Mouse (Mus musculus): Measurements from ENCODE around the gene Tuba1b. TPM values are rescaled to one million over a fixed set of nuclear protein-coding genes. Genes with fewer than 3 reads are reported as not detected.
A peak's percentile ranks its signal among the peaks of the same experiment; 100 is the strongest.
"Not testable (repeated sequence)": the region's sequence is repeated elsewhere in the genome, so short reads cannot be mapped to it uniquely, and the experiment has no call there.

The Tuba1b gene
- polyA plus RNA-seq, 1 experiment, result 981 TPM

DNA sequence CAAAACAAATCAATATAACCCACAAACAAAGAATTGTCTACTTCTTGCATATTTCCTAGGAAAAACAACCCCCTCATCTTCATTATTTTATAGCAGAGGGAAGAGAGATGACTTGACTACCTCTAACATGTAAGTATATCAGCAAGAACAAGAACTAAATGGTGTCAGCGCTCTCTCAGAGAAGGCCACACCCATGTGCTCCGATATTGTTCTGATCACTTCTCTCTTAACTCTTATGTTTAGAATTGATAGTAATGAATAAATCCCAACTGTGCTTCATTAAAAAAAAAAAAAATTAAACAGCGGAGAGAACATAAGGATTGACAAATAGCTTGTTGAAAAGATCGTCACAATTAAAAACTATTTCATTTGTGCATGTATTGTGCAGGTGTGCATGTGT is 21.0 kb upstream of the Tuba1b start:
- 74% methylated on average over 4 of the region's 4 CpGs for WGBS
- no peak for DNase-seq (ENCODE audit: low read depth, low spot score)

- DNase-seq (ENCODE audit: low read depth, low spot score), result no peak
Observed at GRCm38 (mm10) chr15:98954425-98955253, 20.3 kb upstream of the Tuba1b start.

DNA sequence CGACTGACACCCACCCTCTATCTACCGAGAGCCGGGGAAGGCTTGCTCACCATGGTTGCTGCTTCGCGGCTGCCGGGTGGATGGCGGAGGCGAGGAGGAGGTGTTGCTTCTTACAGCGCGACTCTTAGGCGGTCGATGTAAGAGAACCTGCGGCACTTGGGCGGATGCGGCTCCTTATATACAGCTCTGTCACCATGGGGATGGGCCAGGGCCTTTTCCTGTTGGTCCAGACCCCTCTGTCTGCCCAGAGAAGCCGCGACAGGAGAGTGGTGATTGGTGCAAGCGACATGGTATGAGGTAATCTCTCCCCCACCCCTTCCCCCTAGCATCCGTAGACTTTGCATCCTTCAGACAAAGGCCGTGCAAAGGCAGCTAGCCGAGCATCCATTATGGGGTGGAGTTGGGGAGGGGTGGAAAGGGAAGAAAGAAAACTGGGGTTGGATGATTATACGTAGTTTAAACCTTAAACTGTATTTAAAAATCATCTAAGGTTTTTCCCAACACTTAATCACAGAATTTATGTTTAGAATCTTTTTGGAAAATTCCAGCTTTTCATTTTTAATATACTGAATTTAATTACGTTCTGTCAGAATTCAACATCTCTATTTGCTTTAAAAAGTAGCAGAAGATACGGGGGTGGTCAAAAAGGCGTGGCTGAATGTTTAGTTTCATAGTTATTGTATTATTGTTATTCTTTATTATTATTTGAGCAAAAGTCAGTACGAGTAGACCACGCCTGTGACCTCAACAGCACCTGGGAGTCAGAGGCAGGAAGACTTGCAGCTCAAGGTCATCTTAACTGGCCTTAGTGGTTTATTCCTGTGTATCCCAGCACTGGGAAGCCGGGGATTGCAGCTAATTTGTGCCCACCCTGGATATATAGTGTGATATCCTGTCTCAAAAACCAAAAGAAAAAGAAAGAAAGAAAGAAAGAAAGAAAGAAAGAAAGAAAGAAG is 19.3 kb upstream of the Tuba1b start, which contains the start of the genes Gm49450 and Tuba1a:
Gm49450 (minus strand) TSS at position 151 of the 956 bp plus-strand sequence.
Tuba1a (minus strand) TSS at position 303 of the 956 bp plus-strand sequence.
- WGBS, result 6% methylated on average over 28 of the region's 28 CpGs

More at GRCm38 (mm10) chr15:98954425-98955253, 20.3 kb upstream of the Tuba1b start:
- WGBS, result 50% methylated on average over 14 of the region's 14 CpGs

GRCm38 (mm10) chr15:98952751-98953400 is 18.5 kb upstream of the Tuba1b start:
- WGBS, result 1% methylated on average over 41 of the region's 41 CpGs
- DNase-seq (ENCODE audit: low read depth, low spot score), result no peak

More for the DNA sequence above, 19.3 kb upstream of the Tuba1b start, which contains the start of the genes Gm49450 and Tuba1a:
- DNase-seq (ENCODE audit: low read depth, low spot score), result no peak

DNA sequence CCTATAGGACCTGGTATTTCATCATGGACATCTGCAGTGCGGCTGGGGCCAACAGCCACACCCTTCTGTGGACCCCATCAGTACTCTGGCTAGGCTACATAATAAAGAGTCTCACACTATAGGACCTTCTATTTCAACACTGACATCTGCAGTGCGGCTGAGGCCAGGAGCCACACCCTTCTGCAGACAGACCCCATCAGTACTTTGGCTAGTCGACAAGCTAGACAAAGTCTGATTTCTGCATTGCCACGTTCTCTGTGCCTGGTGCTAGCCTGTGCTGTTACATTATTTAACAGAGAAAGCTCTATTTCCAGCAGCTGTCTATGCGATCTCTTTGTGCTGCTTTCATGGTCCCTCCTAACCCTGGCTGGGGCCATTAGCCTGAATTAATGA is 17.7 kb upstream of the Tuba1b start:
- no peak for DNase-seq (ENCODE audit: low read depth, low spot score)
- WGBS, result 28% methylated on average over 5 of the region's 5 CpGs

DNA sequence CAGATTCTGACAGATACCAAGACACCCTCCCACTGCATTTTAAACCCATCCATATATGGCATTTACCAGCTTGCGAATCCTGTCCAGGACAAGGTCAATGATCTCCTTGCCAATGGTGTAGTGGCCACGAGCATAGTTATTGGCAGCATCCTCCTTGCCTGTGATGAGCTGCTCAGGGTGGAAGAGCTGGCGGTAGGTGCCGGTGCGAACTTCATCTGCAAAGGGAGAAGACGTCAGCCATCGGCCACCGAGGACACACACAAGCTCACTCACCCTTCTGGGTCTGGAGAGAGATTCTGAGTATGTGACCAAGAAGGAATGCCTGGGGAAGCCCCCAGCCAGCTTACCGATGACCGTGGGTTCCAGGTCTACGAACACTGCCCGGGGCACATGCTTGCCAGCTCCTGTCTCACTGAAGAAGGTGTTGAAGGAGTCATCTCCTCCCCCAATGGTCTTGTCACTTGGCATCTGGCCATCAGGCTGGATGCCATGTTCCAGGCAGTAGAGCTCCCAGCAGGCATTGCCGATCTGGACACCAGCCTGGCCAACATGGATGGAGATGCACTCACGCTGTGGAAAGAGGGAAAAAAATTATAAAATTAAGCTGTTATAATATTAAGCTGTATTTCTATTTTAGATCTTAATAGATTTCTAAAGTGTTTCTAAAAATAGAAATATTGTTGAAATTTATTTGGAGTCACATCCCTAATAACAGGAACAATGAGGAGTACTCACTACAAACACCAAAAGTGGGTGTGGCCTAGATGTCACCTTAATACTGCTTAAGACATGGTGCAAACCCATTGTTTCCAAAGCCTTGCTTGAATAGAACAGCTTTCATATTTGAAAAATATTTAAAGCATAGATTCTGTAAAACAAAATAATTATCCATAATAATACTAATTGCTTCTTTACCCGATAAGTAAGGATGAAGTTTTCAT is 17.0 kb upstream of the Tuba1b start:
- 77% methylated on average over 11 of the region's 15 CpGs for WGBS
- not testable (repeated sequence) for DNase-seq (ENCODE audit: low read depth, low spot score)

DNA sequence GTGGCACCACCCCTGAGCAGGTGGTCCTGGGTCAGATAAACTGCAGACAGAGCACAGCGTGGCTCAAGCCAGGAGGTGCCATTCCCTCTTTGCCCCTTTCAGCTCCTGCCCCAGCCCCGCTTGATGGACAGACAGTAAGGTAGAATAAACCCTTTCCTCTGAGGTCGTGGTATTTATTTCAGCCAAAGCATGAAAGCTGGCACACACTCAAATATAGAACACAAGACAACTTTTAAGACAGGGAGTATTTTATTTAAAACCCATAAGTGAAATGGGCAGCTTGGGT is 15.2 kb upstream of the Tuba1b start:
- no peak for DNase-seq (ENCODE audit: low read depth, low spot score)
- 63% methylated on average over 3 of the region's 3 CpGs for WGBS

DNA sequence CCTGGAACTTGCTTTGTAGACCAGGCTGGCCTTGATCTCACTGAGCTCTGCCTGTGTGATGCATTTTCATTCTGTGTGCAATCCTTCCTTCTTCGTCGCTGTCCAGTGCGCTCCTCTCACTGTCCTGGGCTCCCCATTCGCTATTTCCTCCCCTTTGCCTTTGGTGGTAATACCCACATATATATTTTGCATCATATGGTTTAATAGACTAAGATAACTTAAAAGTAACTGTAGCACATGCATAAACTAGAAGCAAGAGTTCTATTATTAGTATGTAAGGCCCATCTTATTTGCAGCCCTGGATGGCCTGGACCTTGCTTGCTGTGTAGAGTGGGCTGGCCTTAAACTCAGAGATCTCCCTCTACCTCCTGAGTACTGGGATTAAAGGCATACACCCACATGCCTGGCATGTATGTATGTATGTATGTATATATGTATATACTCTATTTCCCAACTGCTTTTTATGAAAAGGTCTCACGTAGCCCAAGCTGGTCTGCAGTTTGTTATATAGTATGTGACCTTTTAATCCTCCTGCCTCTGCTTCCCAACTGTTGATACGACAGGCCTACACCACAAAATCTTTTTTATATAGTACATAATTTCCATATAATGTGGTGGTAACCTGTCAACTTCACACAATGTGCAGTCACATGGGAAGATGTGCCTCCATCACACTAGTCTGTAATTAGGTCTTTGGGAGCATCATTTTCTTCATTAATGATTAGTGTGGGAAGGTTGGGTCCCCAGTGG is 14.7 kb upstream of the Tuba1b start:
- DNase-seq (ENCODE audit: low read depth, low spot score), result no peak
- WGBS, result 81% methylated on average over 6 of the region's 6 CpGs

GRCm38 (mm10) chr15:98948382-98948781 is 14.0 kb upstream of the Tuba1b start:
- DNase-seq (ENCODE audit: low read depth, low spot score), result no peak

DNA sequence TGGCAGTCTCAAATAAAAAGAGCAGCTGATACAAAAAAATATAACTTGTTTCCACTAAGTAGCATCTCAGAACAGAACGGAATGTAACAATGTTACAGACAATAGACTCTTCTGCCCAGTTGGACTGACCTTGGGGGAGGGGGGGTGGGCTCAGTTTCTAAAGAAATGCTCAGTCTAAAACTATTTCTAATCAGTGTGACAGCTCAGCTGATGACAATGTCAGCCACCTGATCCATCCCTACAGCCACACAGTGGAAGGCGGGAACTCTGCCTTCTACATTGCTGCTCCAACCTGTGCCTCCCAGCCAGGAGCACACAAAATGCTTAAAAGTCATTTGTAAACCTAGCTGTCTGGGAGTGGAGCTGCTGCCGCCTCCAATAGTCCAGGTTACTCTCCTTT is 13.5 kb upstream of the Tuba1b start:
- WGBS, result 73% methylated on average over 3 of the region's 3 CpGs
- no peak for DNase-seq (ENCODE audit: low read depth, low spot score)

DNA sequence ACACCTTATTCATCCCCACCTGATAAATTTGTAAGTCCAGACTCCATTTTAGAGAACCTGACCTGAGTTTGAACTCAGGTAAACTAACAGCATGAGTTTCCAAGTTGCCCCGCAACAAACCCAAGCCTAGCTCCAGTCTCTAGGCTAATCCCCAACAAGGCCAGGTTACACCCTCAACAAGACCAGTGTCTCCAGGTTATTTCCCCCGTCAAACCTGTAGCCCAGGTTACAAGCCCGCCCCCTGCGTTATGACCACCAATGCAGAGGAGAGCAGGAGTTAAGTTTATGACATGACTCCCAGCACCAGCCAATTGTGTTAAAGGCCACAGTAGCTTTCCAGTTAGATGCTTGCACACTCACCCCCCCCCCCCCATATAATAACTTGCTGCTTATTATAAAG is 8.8 kb upstream of the Tuba1b start:
- WGBS, result 36% methylated on average over 4 of the region's 4 CpGs
- DNase-seq (ENCODE audit: low read depth, low spot score), result no peak

- WGBS, result 79% methylated on average over 4 of the region's 4 CpGs
- no peak for DNase-seq (ENCODE audit: low read depth, low spot score)
Observed at GRCm38 (mm10) chr15:98942081-98942480, 7.7 kb upstream of the Tuba1b start.

- 81% methylated on average over 2 of the region's 2 CpGs for WGBS
- DNase-seq (ENCODE audit: low read depth, low spot score), result no peak
Observed at GRCm38 (mm10) chr15:98941539-98941938, 7.2 kb upstream of the Tuba1b start.

DNA sequence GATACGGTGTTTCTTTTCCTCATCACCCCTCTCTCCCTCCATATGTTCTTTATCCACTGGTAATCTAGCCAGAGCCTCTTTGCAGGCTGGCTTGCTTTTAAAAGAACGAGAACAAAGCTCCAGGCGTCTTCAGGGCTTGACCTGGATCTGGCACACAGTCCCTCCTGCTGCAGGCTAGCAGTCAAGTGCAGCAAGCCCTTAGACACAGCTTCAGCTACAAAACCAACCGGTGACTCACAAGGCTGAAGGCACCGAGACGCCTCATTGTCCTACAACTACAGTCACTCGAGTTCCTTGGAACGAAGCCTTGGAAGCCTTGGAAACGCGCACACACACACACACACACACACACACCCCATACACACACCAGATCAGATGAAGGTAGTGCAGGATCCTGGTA is 6.5 kb upstream of the Tuba1b start:
- DNase-seq (ENCODE audit: low read depth, low spot score), result no peak
- 75% methylated on average over 10 of the region's 10 CpGs for WGBS

- under 1% methylated on average over 35 of the region's 35 CpGs for WGBS
- DNase-seq (ENCODE audit: low read depth, low spot score), result peak; percentile 86
Observed at GRCm38 (mm10) chr15:98933833-98934216, 540 bp downstream of the Tuba1b start.

GRCm38 (mm10) chr15:98933004-98933671 is 1.2 kb downstream of the Tuba1b start:
- not testable (repeated sequence) for DNase-seq (ENCODE audit: low read depth, low spot score)
- WGBS, result under 1% methylated on average over 8 of the region's 9 CpGs

GRCm38 (mm10) chr15:98930998-98931397 is 3.4 kb downstream of the Tuba1b start:
- DNase-seq (ENCODE audit: low read depth, low spot score), result no peak
- 78% methylated on average over 3 of the region's 3 CpGs for WGBS

All from large intestine, adult 2 months (tissue).